Mouse (Mus musculus) testis, postnatal 10 days (tissue): ENCODE results near the gene Btbd35f8.
"Not testable (repeated sequence)": the region's sequence is repeated elsewhere in the genome, so short reads cannot be mapped to it uniquely, and the experiment has no call there.

ENCODE experiments used
- DNase-seq: peaks from one replicate; pipeline ENCODE4 v3.0.0; 2021; ENCODE audit warnings: low spot score

Btbd35f8 gene

GRCm38 (mm10) chrX:34450224-34450623 lies at the start of gene Btbd35f8:
Gene Btbd35f8 (plus strand): TSS chrX:34450524.
- not testable (repeated sequence) for DNase-seq
